In genomic region chr8:121683083-121683832, GRCm38 (mm10) we compare ENCODE assay signal across 16 mouse cellular contexts. TPM values are rescaled to one million over a fixed set of nuclear protein-coding genes. Genes with fewer than 3 reads are reported as not detected.
"Had no signal": no experiment of that assay in that cellular context is flagged by ENCODE, and none has a peak within 500 bp of the region (broad histone marks: within the 10 kb centered on the region; RNA-seq: fewer than 3 reads in every experiment).

No protein-coding gene starts in this region.

- H3K27ac ChIP-seq: kidney, embryonic 15.5 days; limb, embryonic 10.5 days; liver, embryonic 15.5 days; midbrain, embryonic 10.5 days; neural tube, embryonic 13.5 days; stomach, postnatal 0 days had no signal

- H3K9ac ChIP-seq: kidney, embryonic 15.5 days; liver, embryonic 15.5 days; neural tube, embryonic 13.5 days had no signal

- H3K27me3 ChIP-seq: kidney, embryonic 15.5 days; liver, embryonic 15.5 days; neural tube, embryonic 13.5 days had no signal

- H3K36me3 ChIP-seq: kidney, embryonic 15.5 days; limb, embryonic 10.5 days; liver, embryonic 15.5 days; midbrain, embryonic 10.5 days; neural tube, embryonic 13.5 days had no signal

- DNase-seq: kidney, adult 18-20 months; kidney, postnatal 14 days; lung, adult 2 months; lung, postnatal 4 days; midbrain, embryonic 14.5 days; retina, postnatal 1 day; right cerebral cortex, postnatal 14 days had no signal

- H3K4me2 ChIP-seq: kidney, embryonic 15.5 days; liver, embryonic 11.5 days; liver, embryonic 15.5 days; neural tube, embryonic 13.5 days had no signal

- H3K4me1 ChIP-seq: liver, embryonic 15.5 days had no signal

- ATAC-seq: lung, postnatal 0 days had no signal

- H3K4me3 ChIP-seq: kidney, embryonic 15.5 days; limb, embryonic 10.5 days; liver, embryonic 15.5 days; midbrain, embryonic 10.5 days; neural tube, embryonic 13.5 days had no signal

- H3K9me3 ChIP-seq: kidney, embryonic 15.5 days; limb, embryonic 10.5 days; liver, embryonic 15.5 days; midbrain, embryonic 10.5 days; neural tube, embryonic 13.5 days had no signal

RNA-seq across cellular contexts. Expression of gene Zcchc14, which starts 30.6 kb away (rescaled TPM):
- total RNA-seq: monocyte, adult 5-6 weeks had no signal

RNA-seq across cellular contexts. Expression of gene Jph3, which starts 46.2 kb away (rescaled TPM):
- total RNA-seq: monocyte, adult 5-6 weeks had no signal
